Mouse (Mus musculus) midbrain, embryonic 15.5 days (tissue): ENCODE measurements around the gene BC034090. TPM values are rescaled to one million over a fixed set of nuclear protein-coding genes. Genes with fewer than 3 reads are reported as not detected.
A peak's percentile ranks its signal among the peaks of the same experiment; 100 is the strongest.

Experiments
- ATAC-seq: fragments of 200-750 bp; cut with Nextera tagmentation; replicated peaks from 2 replicates; pipeline ENCODE4 v1.8.0; 2017; ENCODE audit warnings: moderate TSS enrichment
- H3K27ac ChIP-seq: fragments of 300-500 bp; sonication (generic); 2 replicates; pipeline ENCODE4 v1.5.1; 2015; ENCODE audit warnings: mild to moderate bottlenecking, inconsistent platforms
- H3K27me3 ChIP-seq: fragments of 300-500 bp; sonication (generic); replicated peaks from 2 replicates; pipeline ENCODE4 v1.6.1; 2015; ENCODE audit warnings: inconsistent platforms
- H3K36me3 ChIP-seq: fragments of 300-500 bp; sonication (generic); replicated peaks from 2 replicates; pipeline ENCODE4 v1.6.1; 2015; ENCODE audit warnings: inconsistent platforms
- H3K4me1 ChIP-seq: fragments of 300-500 bp; sonication (generic); 2 replicates; pipeline ENCODE4 v1.6.1; 2015; ENCODE audit warnings: inconsistent platforms
- H3K4me2 ChIP-seq: fragments of 300-500 bp; sonication (generic); 2 replicates; pipeline ENCODE4 v1.6.1; 2015; ENCODE audit warnings: inconsistent platforms, mild to moderate bottlenecking, moderate library complexity
- H3K4me3 ChIP-seq: fragments of 300-500 bp; sonication (generic); 2 replicates; pipeline ENCODE4 v1.5.1; 2015; ENCODE audit warnings: mild to moderate bottlenecking, inconsistent platforms
- H3K9ac ChIP-seq: fragments of 300-500 bp; sonication (generic); 2 replicates; pipeline ENCODE4 v1.6.1; 2015; ENCODE audit warnings: mild to moderate bottlenecking, inconsistent platforms
- H3K9me3 ChIP-seq: fragments of 300-500 bp; sonication (generic); 2 replicates; pipeline ENCODE4 v1.6.1; 2016; ENCODE audit warnings: inconsistent platforms
- WGBS: fragments of 180-500 bp; shearing (Covaris S2); methylation state at CpG from one replicate; pipeline ENCODE4 v1.1.7; 2015; ENCODE audit warnings: mixed read lengths; 5-methylcytosine and 5-hydroxymethylcytosine counted together
- polyA plus RNA-seq: library from polyadenylated mRNA; unstranded; fragments of >200 nt; fragmentation: Nextera tagmentation; extraction: Ambion mirVana; gene quantifications from 2 replicates; pipeline ENCODE4 v1.2.1, GENCODE M21; 2015

BC034090 gene
- polyA plus RNA-seq, 1 experiment from 2014 or later = 4.3 TPM

GRCm38 (mm10) chr1:155229464-155230411 lies 14.5 kb downstream of the BC034090 start:
- peak; percentile 38; the same call in 1 of the 2 replicates for ATAC-seq
- Histone ChIP-seq H3K4me3 (no peak overlapping the region), H3K4me2 (no peak overlapping the region), H3K9ac (no peak overlapping the region; the same call in 1 of the 2 replicates), H3K27me3 (no peaks in the 10 kb centered on the region), H3K9me3 (no peaks in the 10 kb centered on the region), H3K4me1 (peaks cover 52% of the 10 kb centered on the region), H3K27ac (peak overlapping the region; percentile 71), H3K36me3 (no peaks in the 10 kb centered on the region)
- 12% methylated on average over 14 of the region's 14 CpGs for WGBS

GRCm38 (mm10) chr1:155223849-155224554 lies 20.2 kb downstream of the BC034090 start:
- Histone ChIP-seq H3K27ac (no peak overlapping the region), H3K27me3 (no peaks in the 10 kb centered on the region), H3K4me2 (peak overlapping the region; percentile 12; the same call in 1 of the 2 replicates), H3K4me1 (peaks cover 22% of the 10 kb centered on the region), H3K9ac (no peak overlapping the region), H3K4me3 (no peak overlapping the region), H3K9me3 (no peaks in the 10 kb centered on the region), H3K36me3 (no peaks in the 10 kb centered on the region)
- peak; percentile 65 for ATAC-seq
- WGBS = 25% methylated on average over 16 of the region's 16 CpGs

- WGBS = 91% methylated on average over 6 of the region's 6 CpGs
- H3K4me3 ChIP-seq = no peak overlapping the region
- no peak overlapping the region for H3K4me2 ChIP-seq
- H3K27me3 ChIP-seq = no peaks in the 10 kb centered on the region
- H3K36me3 ChIP-seq = no peaks in the 10 kb centered on the region
- no peak overlapping the region for H3K9ac ChIP-seq
- H3K27ac ChIP-seq = no peak overlapping the region
- no peaks in the 10 kb centered on the region for H3K9me3 ChIP-seq
- H3K4me1 ChIP-seq = peaks cover 18% of the 10 kb centered on the region
- ATAC-seq = no peak
Measured at GRCm38 (mm10) chr1:155223036-155223435, 21.2 kb downstream of the BC034090 start.

GRCm38 (mm10) chr1:155222101-155222669 lies 22.1 kb downstream of the BC034090 start:
- Histone ChIP-seq H3K9me3 (no peaks in the 10 kb centered on the region), H3K4me3 (no peak overlapping the region), H3K4me2 (no peak overlapping the region), H3K27me3 (no peaks in the 10 kb centered on the region), H3K4me1 (peaks cover 18% of the 10 kb centered on the region), H3K9ac (no peak overlapping the region), H3K36me3 (no peaks in the 10 kb centered on the region), H3K27ac (peak overlapping the region; percentile 10; the same call in 1 of the 2 replicates)
- ATAC-seq = no peak
- WGBS = 38% methylated on average over 11 of the region's 11 CpGs

- Histone ChIP-seq H3K9me3 (no peaks in the 10 kb centered on the region), H3K36me3 (no peaks in the 10 kb centered on the region), H3K27ac (no peak overlapping the region), H3K9ac (no peak overlapping the region), H3K4me1 (peaks cover 24% of the 10 kb centered on the region), H3K4me3 (no peak overlapping the region), H3K4me2 (no peak overlapping the region), H3K27me3 (no peaks in the 10 kb centered on the region)
- no peak for ATAC-seq
- 72% methylated on average over 5 of the region's 5 CpGs for WGBS
Measured at GRCm38 (mm10) chr1:155218924-155219323, 25.3 kb downstream of the BC034090 start.

- Histone ChIP-seq H3K27ac (no peak overlapping the region), H3K9ac (no peak overlapping the region), H3K36me3 (no peaks in the 10 kb centered on the region), H3K9me3 (no peaks in the 10 kb centered on the region), H3K4me1 (peaks cover 31% of the 10 kb centered on the region), H3K27me3 (no peaks in the 10 kb centered on the region), H3K4me2 (no peak overlapping the region), H3K4me3 (no peak overlapping the region)
- WGBS = 52% methylated on average over 9 of the region's 9 CpGs
- ATAC-seq = no peak
Measured at GRCm38 (mm10) chr1:155217865-155218541, 26.2 kb downstream of the BC034090 start.

GRCm38 (mm10) chr1:155216844-155217243 lies 27.4 kb downstream of the BC034090 start:
- no peaks in the 10 kb centered on the region for H3K27me3 ChIP-seq
- 66% methylated on average over 6 of the region's 6 CpGs for WGBS
- no peak for ATAC-seq

GRCm38 (mm10) chr1:155216313-155216712 lies 27.9 kb downstream of the BC034090 start:
- peaks cover 38% of the 10 kb centered on the region for H3K4me1 ChIP-seq
- 80% methylated on average over 11 of the region's 11 CpGs for whole genome bisulfite sequencing
- no peaks in the 10 kb centered on the region for H3K27me3 ChIP-seq
- H3K9me3 ChIP-seq = no peaks in the 10 kb centered on the region
- no peak overlapping the region for H3K4me3 ChIP-seq
- H3K4me2 ChIP-seq = no peak overlapping the region
- no peak for ATAC-seq
- 0 out of 2 replicates have a peak overlapping the region, but pooled peaks have one; percentile 12 for H3K27ac ChIP-seq
- H3K9ac ChIP-seq = no peak overlapping the region
- no peaks in the 10 kb centered on the region for H3K36me3 ChIP-seq

More at GRCm38 (mm10) chr1:155216844-155217243, 27.4 kb downstream of the BC034090 start:
- Histone ChIP-seq H3K27ac (0 out of 2 replicates have a peak overlapping the region, but pooled peaks have one; percentile 12), H3K4me2 (no peak overlapping the region), H3K9ac (no peak overlapping the region), H3K4me3 (no peak overlapping the region), H3K9me3 (no peaks in the 10 kb centered on the region), H3K36me3 (no peaks in the 10 kb centered on the region), H3K4me1 (peaks cover 36% of the 10 kb centered on the region)

GRCm38 (mm10) chr1:155215066-155215764 lies 29.0 kb downstream of the BC034090 start:
- no peaks in the 10 kb centered on the region for H3K36me3 ChIP-seq
- H3K9me3 ChIP-seq = no peaks in the 10 kb centered on the region
- no peak overlapping the region for H3K9ac ChIP-seq
- ATAC-seq = no peak
- no peaks in the 10 kb centered on the region for H3K27me3 ChIP-seq
- H3K4me2 ChIP-seq = no peak overlapping the region
- 60% methylated on average over 9 of the region's 9 CpGs for WGBS
- no peak overlapping the region for H3K4me3 ChIP-seq
- no peak overlapping the region for H3K27ac ChIP-seq
- peaks cover 49% of the 10 kb centered on the region for H3K4me1 ChIP-seq

GRCm38 (mm10) chr1:155213912-155214311 lies 30.3 kb downstream of the BC034090 start:
- no peaks in the 10 kb centered on the region for H3K36me3 ChIP-seq
- H3K27ac ChIP-seq = no peak overlapping the region
- no peaks in the 10 kb centered on the region for H3K9me3 ChIP-seq
- peaks cover 53% of the 10 kb centered on the region for H3K4me1 ChIP-seq
- ATAC-seq = no peak
- H3K9ac ChIP-seq = no peak overlapping the region
- H3K4me2 ChIP-seq = no peak overlapping the region
- H3K4me3 ChIP-seq = no peak overlapping the region
- no peaks in the 10 kb centered on the region for H3K27me3 ChIP-seq
- whole genome bisulfite sequencing = 68% methylated on average over 7 of the region's 7 CpGs
